Mouse (Mus musculus): Measurements from ENCODE around the gene Rarres2.

DNA sequence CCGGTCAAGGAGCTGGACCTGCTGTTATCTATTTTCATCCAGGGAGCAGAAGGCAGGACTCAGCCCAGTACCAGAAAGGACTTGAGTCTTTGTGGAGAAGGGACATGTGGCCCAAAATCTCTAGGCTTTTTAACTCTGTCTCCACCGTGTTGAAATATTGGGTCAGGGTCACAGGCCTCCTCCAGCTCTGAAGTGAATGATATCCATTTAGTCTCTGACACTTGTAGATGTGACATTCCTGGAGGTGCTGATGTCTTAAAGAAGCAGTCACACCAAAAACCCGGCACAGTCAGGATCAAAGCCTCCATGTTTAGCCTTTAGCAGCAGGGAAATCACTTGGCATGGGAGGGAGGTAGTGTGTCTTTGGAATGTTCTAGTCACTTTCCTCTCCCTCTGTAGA, 31.9 kb downstream of the Rarres2 start:
- TF ChIP-seq CTCF (IDR thresholded peaks at IDR 0.05; ENCODE audit: control insufficient read depth, insufficient read depth, low read length), result no peak
- TF ChIP-seq POLR2A (IDR thresholded peaks at IDR 0.05; ENCODE audit: borderline replicate concordance, control insufficient read depth, low read depth, low read length), result no peak

Data from bone marrow, adult 2 months (tissue).